Mouse (Mus musculus): ENCODE data around the gene Fam151b. TPM values are rescaled to one million over a fixed set of nuclear protein-coding genes. Genes with fewer than 3 reads are reported as not detected.

Fam151b gene
- polyA plus RNA-seq, 1 experiment: 0.57 TPM

- Histone ChIP-seq H3K79me3 (ENCODE audit: low read depth) (no peaks in the 10 kb centered on the region), H3K36me3 (ENCODE audit: control insufficient read depth, insufficient read depth) (no peaks in the 10 kb centered on the region), H3K79me2 (ENCODE audit: control insufficient read depth, insufficient read depth) (no peaks in the 10 kb centered on the region), H3K4me3 (ENCODE audit: insufficient read depth, poor library complexity, severe bottlenecking) (no peak overlapping the region), H3K27me3 (ENCODE audit: control insufficient read depth, insufficient read depth, insufficient read length) (no peaks in the 10 kb centered on the region), H3ac (ENCODE audit: control insufficient read depth, insufficient read length, low read depth) (no peak overlapping the region)
- no peak for TF ChIP-seq MAX (IDR thresholded peaks at IDR 0.05)
- TF ChIP-seq FOSL1 (IDR thresholded peaks at IDR 0.05; ENCODE audit: insufficient read depth, low read length, poor library complexity, severe bottlenecking): no peak
- no peak for TF ChIP-seq CTCF (IDR thresholded peaks at IDR 0.05; ENCODE audit: control insufficient read depth, insufficient read depth, insufficient read length)
- TF ChIP-seq MYOD1 (IDR thresholded peaks at IDR 0.05; ENCODE audit: control insufficient read depth, insufficient read length, low read depth): no peak
- no peak for TF ChIP-seq USF1 (IDR thresholded peaks at IDR 0.05; ENCODE audit: low read depth)
- no peak for TF ChIP-seq CEBPB (IDR thresholded peaks at IDR 0.05; ENCODE audit: low read depth)
- no peak for TF ChIP-seq MYOG (IDR thresholded peaks at IDR 0.05; ENCODE audit: control insufficient read depth, extremely low read depth, insufficient read length)
These were observed 73.3 kb downstream of the Fam151b start for GRCm38 (mm10) chr13:92410486-92410885.

GRCm38 (mm10) chr13:92403496-92403895, 80.3 kb downstream of the Fam151b start:
- Histone ChIP-seq H3K36me3 (ENCODE audit: control insufficient read depth, insufficient read depth) (no peaks in the 10 kb centered on the region), H3K79me3 (ENCODE audit: low read depth) (no peaks in the 10 kb centered on the region), H3K27me3 (ENCODE audit: control insufficient read depth, insufficient read depth, insufficient read length) (no peaks in the 10 kb centered on the region), H3ac (ENCODE audit: control insufficient read depth, insufficient read length, low read depth) (no peak overlapping the region), H3K79me2 (ENCODE audit: control insufficient read depth, insufficient read depth) (no peaks in the 10 kb centered on the region), H3K4me3 (ENCODE audit: insufficient read depth, poor library complexity, severe bottlenecking) (no peak overlapping the region)
- TF ChIP-seq MYOG (IDR thresholded peaks at IDR 0.05; ENCODE audit: control insufficient read depth, extremely low read depth, insufficient read length): no peak
- no peak for TF ChIP-seq MAX (IDR thresholded peaks at IDR 0.05)
- TF ChIP-seq CEBPB (IDR thresholded peaks at IDR 0.05; ENCODE audit: low read depth): no peak
- TF ChIP-seq USF1 (IDR thresholded peaks at IDR 0.05; ENCODE audit: low read depth): no peak
- no peak for TF ChIP-seq MYOD1 (IDR thresholded peaks at IDR 0.05; ENCODE audit: control insufficient read depth, insufficient read length, low read depth)
- TF ChIP-seq CTCF (IDR thresholded peaks at IDR 0.05; ENCODE audit: control insufficient read depth, insufficient read depth, insufficient read length): no peak
- TF ChIP-seq FOSL1 (IDR thresholded peaks at IDR 0.05; ENCODE audit: insufficient read depth, low read length, poor library complexity, severe bottlenecking): no peak

GRCm38 (mm10) chr13:92402063-92402462, 81.8 kb downstream of the Fam151b start:
- no peak for TF ChIP-seq MYOD1 (IDR thresholded peaks at IDR 0.05; ENCODE audit: control insufficient read depth, insufficient read length, low read depth)
- TF ChIP-seq CEBPB (IDR thresholded peaks at IDR 0.05; ENCODE audit: low read depth): no peak
- no peak for TF ChIP-seq MYOG (IDR thresholded peaks at IDR 0.05; ENCODE audit: control insufficient read depth, extremely low read depth, insufficient read length)
- H3K4me3 ChIP-seq (ENCODE audit: insufficient read depth, poor library complexity, severe bottlenecking): no peak overlapping the region
- no peaks in the 10 kb centered on the region for H3K27me3 ChIP-seq (ENCODE audit: control insufficient read depth, insufficient read depth, insufficient read length)
- H3ac ChIP-seq (ENCODE audit: control insufficient read depth, insufficient read length, low read depth): no peak overlapping the region
- no peaks in the 10 kb centered on the region for H3K79me3 ChIP-seq (ENCODE audit: low read depth)
- H3K79me2 ChIP-seq (ENCODE audit: control insufficient read depth, insufficient read depth): no peaks in the 10 kb centered on the region
- no peaks in the 10 kb centered on the region for H3K36me3 ChIP-seq (ENCODE audit: control insufficient read depth, insufficient read depth)

Other genes starting within 250 kb of the Fam151b start
- gene Gm20379, start 178.0 kb downstream of the Fam151b start, polyA plus RNA-seq (2012; fragmentation: generic; extraction: Trizol): 0.02 TPM
- 9.4 TPM for gene Dhfr, start 129.3 kb downstream of the Fam151b start, polyA plus RNA-seq (2012; fragmentation: generic; extraction: Trizol)
- 5.4 TPM for gene Msh3, start 129.0 kb downstream of the Fam151b start, polyA plus RNA-seq (2012; fragmentation: generic; extraction: Trizol)
- not detected for gene Ankrd34b, start 58.1 kb downstream of the Fam151b start, polyA plus RNA-seq (2012; fragmentation: generic; extraction: Trizol)
- gene Zfyve16, start 46.9 kb upstream of the Fam151b start, polyA plus RNA-seq (2012; fragmentation: generic; extraction: Trizol): 2.6 TPM
- 0.06 TPM for gene Spz1, start 92.2 kb upstream of the Fam151b start, polyA plus RNA-seq (2012; fragmentation: generic; extraction: Trizol)
- gene Serinc5, start 127.1 kb upstream of the Fam151b start, polyA plus RNA-seq (2012; fragmentation: generic; extraction: Trizol): 2.8 TPM

All from C2C12 (cell line).